Mouse (Mus musculus): Measurements from ENCODE around the gene Prkab2. TPM values are rescaled to one million over a fixed set of nuclear protein-coding genes. Genes with fewer than 3 reads are reported as not detected.

Prkab2 gene
- 15.4 and 15.5 TPM in 2 replicates for polyA plus RNA-seq (2015; fragmentation: Nextera tagmentation; extraction: Ambion mirVana)

DNA sequence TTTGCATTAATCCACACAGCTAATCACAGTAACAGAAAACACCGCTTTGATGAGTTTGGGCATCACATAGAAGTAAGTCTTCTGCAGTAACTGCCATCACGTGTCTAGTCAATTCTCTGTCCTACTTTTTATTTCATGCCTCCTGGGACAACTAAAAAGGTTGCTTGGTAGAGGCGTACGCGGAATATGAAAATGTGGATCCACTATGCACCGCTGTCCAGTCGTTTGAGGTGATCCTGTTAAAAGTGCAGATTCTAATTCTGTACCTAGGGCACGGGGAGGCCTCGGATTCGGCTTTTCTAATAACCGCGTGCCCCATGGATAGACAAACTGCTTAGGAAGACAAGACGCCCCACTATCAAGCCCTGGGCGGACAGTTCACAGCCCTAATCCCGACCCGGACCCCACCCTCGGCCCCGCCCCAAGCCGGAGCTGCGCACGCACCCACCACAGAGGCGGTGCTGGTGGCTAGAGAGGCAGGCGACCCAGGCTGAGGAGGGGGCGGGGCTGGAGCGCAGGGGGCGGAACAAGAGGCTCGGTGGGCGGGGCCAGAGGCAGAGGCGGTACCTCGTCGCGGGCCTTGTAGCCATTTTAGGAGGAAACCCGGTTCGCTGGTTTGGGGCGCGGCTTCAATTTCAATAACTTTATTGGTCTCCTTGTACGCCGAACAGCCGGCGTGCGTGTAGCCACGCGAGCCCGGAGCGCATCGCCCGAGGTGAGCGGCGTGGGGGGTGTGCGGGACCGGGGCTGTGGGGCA lies at the start of gene Prkab2:
TSS of gene Prkab2 (plus strand) at position 539 of the 757 bp plus-strand sequence.
- Histone ChIP-seq H3K9me3 (replicated peaks; ENCODE audit: control insufficient read depth, low read length) (peaks cover 4% of the 10 kb centered on the region), H3K36me3 (ENCODE audit: control insufficient read depth, insufficient read depth) (peaks cover 1% of the 10 kb centered on the region; the same call in 1 of the 2 replicates), H3K4me1 (ENCODE audit: control insufficient read depth, insufficient read depth, low read length) (peaks cover 13% of the 10 kb centered on the region), H3K4me2 (ENCODE audit: low read depth, low read length) (peak within 1 kb of the TSS; percentile 70), H3K27ac (ENCODE audit: low read length) (peak within 1 kb of the TSS; percentile 70), H3K27me3 (ENCODE audit: control insufficient read depth, insufficient read depth, low read length) (no peaks in the 10 kb centered on the region), H3K9ac (ENCODE audit: low read length) (peak within 1 kb of the TSS; percentile 84), H3K4me3 (ENCODE audit: low read length) (peak within 1 kb of the TSS; percentile 84)
- WGBS = 2% methylated on average over 42 of the region's 51 CpGs
- peak; percentile 96 for ATAC-seq (replicated peaks; ENCODE audit: extremely low read depth, insufficient read depth, low FRiP score)

DNA sequence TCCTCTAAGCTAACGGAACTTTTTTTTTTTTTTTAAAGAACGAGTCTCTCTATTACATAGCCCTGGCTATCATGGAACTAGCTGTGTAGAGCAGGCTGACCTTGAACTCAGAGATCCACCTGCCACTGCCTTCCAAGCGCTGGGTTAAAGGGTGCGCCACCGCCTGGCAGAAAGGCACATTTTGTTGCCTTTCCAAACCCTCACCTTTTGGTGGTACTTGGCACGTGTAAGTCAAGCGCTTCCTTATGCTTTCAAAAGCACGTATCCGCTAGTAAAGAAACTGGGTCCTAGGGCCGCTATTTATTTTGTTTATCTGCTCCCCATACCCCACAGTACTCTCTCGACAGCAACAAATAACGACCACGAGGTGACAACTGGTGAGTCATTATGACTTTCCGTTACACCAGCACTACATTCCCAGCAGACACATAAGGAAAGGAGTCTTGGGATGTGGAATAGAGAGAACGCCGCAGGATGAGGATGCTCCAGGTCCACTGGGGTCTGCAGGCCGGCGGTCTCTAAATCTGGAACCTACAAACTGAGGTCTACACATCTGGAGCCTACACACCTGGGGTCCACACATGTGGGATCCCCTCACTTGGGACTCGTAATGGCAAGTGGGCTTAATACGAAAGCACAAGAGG lies 48.7 kb upstream of the Prkab2 start:
- ATAC-seq (replicated peaks; ENCODE audit: extremely low read depth, insufficient read depth, low FRiP score) = peak; percentile 42
- 5% methylated on average over 20 of the region's 20 CpGs for WGBS
- H3K4me2 ChIP-seq (ENCODE audit: low read depth, low read length) = peak overlapping the region; percentile 72
- H3K4me1 ChIP-seq (ENCODE audit: control insufficient read depth, insufficient read depth, low read length) = peaks cover 2% of the 10 kb centered on the region; the same call in 1 of the 2 replicates
- H3K9me3 ChIP-seq (replicated peaks; ENCODE audit: control insufficient read depth, low read length) = no peaks in the 10 kb centered on the region
- H3K27me3 ChIP-seq (ENCODE audit: control insufficient read depth, insufficient read depth, low read length) = no peaks in the 10 kb centered on the region
- H3K27ac ChIP-seq (ENCODE audit: low read length) = peak overlapping the region; percentile 88
- H3K36me3 ChIP-seq (ENCODE audit: control insufficient read depth, insufficient read depth) = no peaks in the 10 kb centered on the region
- peak overlapping the region; percentile 82 for H3K9ac ChIP-seq (ENCODE audit: low read length)
- peak overlapping the region; percentile 70 for H3K4me3 ChIP-seq (ENCODE audit: low read length)

DNA sequence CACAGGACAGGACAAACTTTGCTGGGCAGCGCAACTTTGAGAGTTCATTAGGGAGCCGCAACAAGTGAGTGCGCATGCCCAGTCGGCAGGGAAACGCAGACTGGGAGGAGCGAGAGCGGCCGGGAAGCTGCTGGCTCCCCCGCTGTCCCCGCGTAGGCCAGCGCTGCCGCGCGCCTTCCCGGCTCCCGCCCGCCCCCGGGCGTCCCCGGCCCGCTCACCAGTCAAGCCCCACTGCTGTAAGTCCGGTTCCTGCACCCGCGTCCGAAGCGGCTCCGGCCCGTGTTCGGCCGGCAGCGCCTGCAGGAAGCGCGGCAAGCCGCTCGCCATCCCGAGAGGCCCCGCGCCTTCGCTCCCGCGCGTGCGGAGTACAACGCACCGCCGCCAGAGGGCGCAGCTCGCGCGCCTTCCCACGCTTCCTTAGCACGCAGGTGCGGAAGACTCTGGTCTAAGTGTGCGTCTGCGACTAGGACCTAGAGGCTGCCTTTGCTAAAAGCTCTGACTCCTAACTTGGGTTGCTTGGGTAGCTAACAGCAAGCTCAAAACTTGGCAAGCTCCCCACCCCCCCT lies 48.1 kb upstream of the Prkab2 start, which contains the start of gene Chd1l:
TSS of gene Chd1l (minus strand) at position 359 of the 566 bp plus-strand sequence.
- peaks cover 2% of the 10 kb centered on the region; the same call in 1 of the 2 replicates for H3K4me1 ChIP-seq (ENCODE audit: control insufficient read depth, insufficient read depth, low read length)
- peak within 1 kb of the TSS; percentile 82 for H3K9ac ChIP-seq (ENCODE audit: low read length)
- under 1% methylated on average over 55 of the region's 56 CpGs for WGBS

DNA sequence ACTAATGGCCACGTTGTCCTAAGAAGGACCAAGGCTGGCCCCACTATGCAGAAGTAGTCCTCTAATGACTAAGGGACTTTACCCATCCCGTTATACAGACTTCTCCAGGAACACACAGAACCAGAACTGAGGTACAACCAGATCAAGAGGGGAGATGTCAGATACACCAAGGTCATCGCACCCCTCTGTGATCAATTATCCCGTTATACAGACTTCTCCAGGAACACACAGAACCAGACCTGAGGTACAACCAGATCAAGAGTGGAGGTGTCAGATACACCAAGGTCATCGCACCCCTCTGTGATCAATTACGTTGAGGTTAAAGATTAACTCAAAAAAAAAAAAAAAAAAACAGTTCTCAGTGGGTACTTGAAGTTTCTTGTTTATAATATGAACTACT lies 47.0 kb upstream of the Prkab2 start:
- H3K4me1 ChIP-seq (ENCODE audit: control insufficient read depth, insufficient read depth, low read length) = peaks cover 2% of the 10 kb centered on the region; the same call in 1 of the 2 replicates
- no peaks in the 10 kb centered on the region for H3K27me3 ChIP-seq (ENCODE audit: control insufficient read depth, insufficient read depth, low read length)
- no peaks in the 10 kb centered on the region for H3K9me3 ChIP-seq (replicated peaks; ENCODE audit: control insufficient read depth, low read length)
- 87% methylated on average over 6 of the region's 6 CpGs for WGBS
- no peaks in the 10 kb centered on the region for H3K36me3 ChIP-seq (ENCODE audit: control insufficient read depth, insufficient read depth)
- no peak overlapping the region for H3K9ac ChIP-seq (ENCODE audit: low read length)
- H3K4me3 ChIP-seq (ENCODE audit: low read length) = no peak overlapping the region
- H3K4me2 ChIP-seq (ENCODE audit: low read depth, low read length) = no peak overlapping the region
- H3K27ac ChIP-seq (ENCODE audit: low read length) = no peak overlapping the region
- no peak for ATAC-seq (replicated peaks; ENCODE audit: extremely low read depth, insufficient read depth, low FRiP score)

More for the DNA sequence above, 48.1 kb upstream of the Prkab2 start, which contains the start of gene Chd1l:
- ATAC-seq (replicated peaks; ENCODE audit: extremely low read depth, insufficient read depth, low FRiP score) = peak; percentile 91
- no peaks in the 10 kb centered on the region for H3K9me3 ChIP-seq (replicated peaks; ENCODE audit: control insufficient read depth, low read length)
- no peaks in the 10 kb centered on the region for H3K27me3 ChIP-seq (ENCODE audit: control insufficient read depth, insufficient read depth, low read length)
- H3K27ac ChIP-seq (ENCODE audit: low read length) = peak within 1 kb of the TSS; percentile 88
- H3K4me3 ChIP-seq (ENCODE audit: low read length) = peak within 1 kb of the TSS; percentile 70
- H3K36me3 ChIP-seq (ENCODE audit: control insufficient read depth, insufficient read depth) = no peaks in the 10 kb centered on the region
- peak within 1 kb of the TSS; percentile 72 for H3K4me2 ChIP-seq (ENCODE audit: low read depth, low read length)

DNA sequence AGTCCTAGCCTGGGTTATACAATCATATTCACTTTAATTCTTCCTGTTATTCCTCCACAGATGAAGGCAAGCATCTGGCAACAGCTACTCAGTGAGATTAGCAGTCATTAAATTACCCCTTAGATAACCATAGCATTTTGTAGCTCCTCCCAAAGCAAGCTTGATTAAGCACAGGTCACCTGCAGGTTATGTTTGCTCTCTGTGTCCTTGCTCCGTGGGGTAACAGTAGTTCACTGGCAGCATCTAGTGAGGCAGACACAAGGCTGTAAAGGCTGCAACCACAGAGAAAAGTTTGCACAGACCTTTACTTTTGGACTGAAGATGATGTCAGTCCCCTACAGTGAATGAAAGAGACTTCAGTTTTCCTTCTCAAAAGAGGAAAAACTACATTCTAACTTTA lies 42.8 kb upstream of the Prkab2 start:
- no peak overlapping the region for H3K4me3 ChIP-seq (ENCODE audit: low read length)
- WGBS = 25% methylated on average over 1 of the region's 1 CpGs
- no peak overlapping the region for H3K9ac ChIP-seq (ENCODE audit: low read length)
- H3K27me3 ChIP-seq (ENCODE audit: control insufficient read depth, insufficient read depth, low read length) = no peaks in the 10 kb centered on the region
- H3K36me3 ChIP-seq (ENCODE audit: control insufficient read depth, insufficient read depth) = no peaks in the 10 kb centered on the region
- peaks cover 5% of the 10 kb centered on the region for H3K4me1 ChIP-seq (ENCODE audit: control insufficient read depth, insufficient read depth, low read length)
- H3K9me3 ChIP-seq (replicated peaks; ENCODE audit: control insufficient read depth, low read length) = no peaks in the 10 kb centered on the region
- no peak overlapping the region for H3K4me2 ChIP-seq (ENCODE audit: low read depth, low read length)
- no peak overlapping the region for H3K27ac ChIP-seq (ENCODE audit: low read length)
- ATAC-seq (replicated peaks; ENCODE audit: extremely low read depth, insufficient read depth, low FRiP score) = no peak

DNA sequence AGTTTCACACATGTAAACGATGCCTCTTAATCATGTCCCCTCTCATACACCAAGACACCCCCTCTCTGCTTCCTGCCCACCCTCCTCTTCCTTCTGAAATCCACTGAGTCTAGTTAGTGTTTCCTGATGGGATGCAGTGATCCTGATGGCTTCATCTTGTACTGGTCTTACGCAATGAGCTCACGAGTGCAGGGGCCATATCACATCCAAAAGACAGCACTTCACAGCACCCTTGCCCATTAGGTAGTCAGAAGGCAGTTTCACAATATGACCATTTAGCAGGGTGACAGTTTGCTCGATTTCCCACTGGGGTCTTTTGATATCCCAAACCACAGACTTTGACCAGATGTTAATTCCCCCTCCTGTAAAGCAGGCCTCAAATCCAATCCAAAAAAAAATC lies 42.1 kb upstream of the Prkab2 start:
- no peaks in the 10 kb centered on the region for H3K36me3 ChIP-seq (ENCODE audit: control insufficient read depth, insufficient read depth)
- 76% methylated on average over 4 of the region's 4 CpGs for WGBS
- no peak overlapping the region for H3K4me3 ChIP-seq (ENCODE audit: low read length)
- H3K9me3 ChIP-seq (replicated peaks; ENCODE audit: control insufficient read depth, low read length) = no peaks in the 10 kb centered on the region
- no peak overlapping the region for H3K9ac ChIP-seq (ENCODE audit: low read length)
- ATAC-seq (replicated peaks; ENCODE audit: extremely low read depth, insufficient read depth, low FRiP score) = no peak
- H3K4me1 ChIP-seq (ENCODE audit: control insufficient read depth, insufficient read depth, low read length) = peaks cover 5% of the 10 kb centered on the region
- H3K4me2 ChIP-seq (ENCODE audit: low read depth, low read length) = no peak overlapping the region
- no peaks in the 10 kb centered on the region for H3K27me3 ChIP-seq (ENCODE audit: control insufficient read depth, insufficient read depth, low read length)
- H3K27ac ChIP-seq (ENCODE audit: low read length) = no peak overlapping the region

DNA sequence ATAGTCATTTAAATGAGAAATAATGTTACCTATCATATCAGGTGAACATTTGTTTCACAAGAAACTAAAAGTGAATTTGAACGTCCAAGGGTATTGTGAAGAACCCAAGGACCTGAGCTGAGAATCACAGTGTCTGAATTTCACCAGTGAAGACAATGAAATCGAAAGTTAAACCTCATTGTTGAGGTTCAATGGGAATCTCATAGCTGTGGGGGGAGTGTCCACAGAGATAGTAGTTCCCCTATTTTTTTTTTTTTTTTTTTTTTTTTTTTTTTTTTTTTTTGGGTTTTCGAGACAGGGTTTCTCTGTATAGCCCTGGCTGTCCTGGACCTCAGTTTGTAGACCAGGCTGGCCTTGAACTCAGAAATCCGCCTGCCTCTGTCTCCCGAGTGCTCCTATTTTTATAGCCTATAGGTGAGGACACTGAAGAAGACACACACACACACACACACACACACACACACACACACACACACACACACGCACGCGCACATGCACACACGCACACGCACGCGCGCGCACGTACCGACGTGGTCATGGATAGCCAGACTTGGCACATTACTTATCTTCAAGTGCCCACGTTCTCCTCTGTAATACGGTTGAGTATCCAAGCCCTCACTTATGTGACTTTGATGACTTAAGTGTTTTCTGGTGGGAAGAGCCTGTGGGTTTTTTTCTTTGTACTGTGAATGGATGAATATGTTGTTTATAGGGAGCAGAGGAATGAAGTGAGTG lies 40.7 kb upstream of the Prkab2 start:
- no peaks in the 10 kb centered on the region for H3K9me3 ChIP-seq (replicated peaks; ENCODE audit: control insufficient read depth, low read length)
- peaks cover 5% of the 10 kb centered on the region for H3K4me1 ChIP-seq (ENCODE audit: control insufficient read depth, insufficient read depth, low read length)
- 85% methylated on average over 18 of the region's 19 CpGs for whole genome bisulfite sequencing
- H3K9ac ChIP-seq (ENCODE audit: low read length) = no peak overlapping the region
- H3K36me3 ChIP-seq (ENCODE audit: control insufficient read depth, insufficient read depth) = no peaks in the 10 kb centered on the region
- H3K27ac ChIP-seq (ENCODE audit: low read length) = no peak overlapping the region
- H3K4me3 ChIP-seq (ENCODE audit: low read length) = no peak overlapping the region
- H3K4me2 ChIP-seq (ENCODE audit: low read depth, low read length) = no peak overlapping the region
- ATAC-seq (replicated peaks; ENCODE audit: extremely low read depth, insufficient read depth, low FRiP score) = no peak
- no peaks in the 10 kb centered on the region for H3K27me3 ChIP-seq (ENCODE audit: control insufficient read depth, insufficient read depth, low read length)

DNA sequence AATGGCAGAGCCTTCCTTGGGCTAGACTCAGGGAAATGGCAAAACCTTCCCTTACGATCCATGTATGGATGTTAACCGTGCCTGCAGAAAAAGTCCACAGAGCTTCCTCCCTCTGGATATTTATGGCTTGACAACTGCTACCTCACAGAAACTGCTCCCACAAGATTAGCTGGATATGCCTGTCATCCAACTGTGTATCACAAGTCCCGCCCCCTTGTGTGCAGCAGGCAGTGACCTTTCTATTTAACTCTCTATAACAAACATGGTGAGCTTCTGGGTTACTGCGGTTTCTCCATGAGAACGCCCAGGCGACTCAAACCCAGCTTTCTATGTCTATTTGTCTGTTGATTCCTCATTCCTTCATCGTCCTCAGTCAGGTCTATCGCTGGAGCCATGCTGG lies 40.1 kb upstream of the Prkab2 start:
- Histone ChIP-seq H3K4me3 (ENCODE audit: low read length) (no peak overlapping the region), H3K9ac (ENCODE audit: low read length) (no peak overlapping the region), H3K27me3 (ENCODE audit: control insufficient read depth, insufficient read depth, low read length) (no peaks in the 10 kb centered on the region), H3K36me3 (ENCODE audit: control insufficient read depth, insufficient read depth) (no peaks in the 10 kb centered on the region), H3K4me1 (ENCODE audit: control insufficient read depth, insufficient read depth, low read length) (peaks cover 5% of the 10 kb centered on the region), H3K4me2 (ENCODE audit: low read depth, low read length) (no peak overlapping the region), H3K27ac (ENCODE audit: low read length) (no peak overlapping the region), H3K9me3 (replicated peaks; ENCODE audit: control insufficient read depth, low read length) (no peaks in the 10 kb centered on the region)
- ATAC-seq (replicated peaks; ENCODE audit: extremely low read depth, insufficient read depth, low FRiP score) = no peak
- WGBS = 78% methylated on average over 8 of the region's 8 CpGs
